Mouse (Mus musculus) right cerebral cortex, postnatal 10 days (tissue): ENCODE measurements around the gene Ibtk.

Experiments
- DNase-seq, 2 experiments: peaks; one replicate each; pipeline ENCODE4 v3.0.0; 2021; ENCODE audit warnings: low spot score in 2 of 2

Ibtk gene

GRCm38 (mm10) chr9:85701981-85702380 lies 47.2 kb downstream of the Ibtk start:
- DNase-seq = no peak

- no peak for DNase-seq
Measured at GRCm38 (mm10) chr9:85695606-85696005, 53.5 kb downstream of the Ibtk start.

- peak in 1 of 2 experiments; percentile 42 for DNase-seq
Measured at GRCm38 (mm10) chr9:85693231-85694116, 55.7 kb downstream of the Ibtk start.

- no peak for DNase-seq
Measured at GRCm38 (mm10) chr9:85685010-85685409, 64.1 kb downstream of the Ibtk start.

- DNase-seq = no peak
Measured at GRCm38 (mm10) chr9:85675131-85675905, 73.8 kb downstream of the Ibtk start.

GRCm38 (mm10) chr9:85673907-85674481 lies 75.1 kb downstream of the Ibtk start:
- DNase-seq = no peak

- no peak for DNase-seq
Measured at GRCm38 (mm10) chr9:85671582-85672331, 77.4 kb downstream of the Ibtk start.

- DNase-seq = no peak
Measured at GRCm38 (mm10) chr9:85664316-85664715, 84.8 kb downstream of the Ibtk start.

- no peak for DNase-seq
Measured at GRCm38 (mm10) chr9:85663810-85664209, 85.3 kb downstream of the Ibtk start.

GRCm38 (mm10) chr9:85663091-85663490 lies 86.0 kb downstream of the Ibtk start:
- no peak for DNase-seq

- no peak for DNase-seq
Measured at GRCm38 (mm10) chr9:85653401-85653800, 95.7 kb downstream of the Ibtk start.

GRCm38 (mm10) chr9:85638276-85638675 lies 110.9 kb downstream of the Ibtk start:
- no peak for DNase-seq
